Mouse (Mus musculus) lung, embryonic 14.5 days (tissue): Measurements from ENCODE around the gene Gm28038. TPM values are rescaled to one million over a fixed set of nuclear protein-coding genes. Genes with fewer than 3 reads are reported as not detected.

ENCODE experiments used
- ATAC-seq: fragments of 200-750 bp; cut with Nextera tagmentation; 2 replicates; pipeline ENCODE4 v1.8.0; 2017; ENCODE audit warnings: mild to moderate bottlenecking, moderate TSS enrichment, moderate library complexity; ENCODE audit not compliant: insufficient read depth
- DNase-seq: peaks from one replicate; pipeline ENCODE4 v3.0.0-alpha.2; 2015
- H3K27ac ChIP-seq: fragments of 300-500 bp; sonication (generic); 2 replicates; pipeline ENCODE4 v1.5.1; 2014; ENCODE audit warnings: low read depth, mild to moderate bottlenecking, moderate library complexity
- H3K27me3 ChIP-seq: fragments of 300-500 bp; sonication (generic); 2 replicates; pipeline ENCODE4 v1.6.1; 2014; ENCODE audit warnings: low read length, control low read depth; ENCODE audit not compliant: insufficient read depth
- H3K36me3 ChIP-seq: fragments of 300-500 bp; sonication (generic); 2 replicates; pipeline ENCODE4 v1.6.1; 2014; ENCODE audit warnings: control low read depth; ENCODE audit not compliant: insufficient read depth
- H3K4me1 ChIP-seq: fragments of 300-500 bp; sonication (generic); 2 replicates; pipeline ENCODE4 v1.6.1; 2014; ENCODE audit warnings: antibody characterized with exemption, control low read depth; ENCODE audit not compliant: insufficient read depth
- H3K4me2 ChIP-seq: fragments of 300-500 bp; sonication (generic); 2 replicates; pipeline ENCODE4 v1.6.1; 2014; ENCODE audit warnings: mild to moderate bottlenecking
- H3K4me3 ChIP-seq: fragments of 300-500 bp; sonication (generic); 2 replicates; pipeline ENCODE4 v1.5.1; 2014; ENCODE audit warnings: low read depth, low read length
- H3K9ac ChIP-seq: fragments of 300-500 bp; sonication (generic); 2 replicates; pipeline ENCODE4 v1.6.1; 2014
- H3K9me3 ChIP-seq: fragments of 300-500 bp; sonication (generic); 2 replicates; pipeline ENCODE4 v1.6.1; 2016; ENCODE audit warnings: low read depth, low read length, control low read depth
- CTCF ChIP-seq: IDR thresholded peaks from 2 replicates; pipeline ENCODE4 v1.5.1; 2016; ENCODE audit warnings: antibody characterized with exemption, low read depth
- WGBS: fragments of 180-500 bp; shearing (Covaris S2); extraction: QIAGEN DNeasy Blood & Tissue Kit; methylation state at CpG from one replicate; pipeline ENCODE4 v1.1.7; 2014; 5-methylcytosine and 5-hydroxymethylcytosine counted together
- polyA plus RNA-seq: library from polyadenylated mRNA; unstranded; fragments of >200 nt; fragmentation: Nextera tagmentation; extraction: Ambion mirVana; gene quantifications from 2 replicates; pipeline ENCODE4 v1.2.1, GENCODE M21; 2014

The Gm28038 gene
- polyA plus RNA-seq, 1 experiment from 2014 or later: not detected

- 80% methylated on average over 3 of the region's 3 CpGs for WGBS
- DNase-seq: no peak
These were observed 28.5 kb downstream of the Gm28038 start for GRCm38 (mm10) chr2:30309351-30309750.

GRCm38 (mm10) chr2:30311481-30311880, 30.6 kb downstream of the Gm28038 start:
- DNase-seq (no peak), ATAC-seq (no peak)
- no peaks in the 10 kb centered on the region for H3K9me3 ChIP-seq
- WGBS: 93% methylated on average over 2 of the region's 2 CpGs
- no peak overlapping the region for H3K27ac ChIP-seq
- no peaks in the 10 kb centered on the region for H3K4me1 ChIP-seq
- no peaks in the 10 kb centered on the region for H3K27me3 ChIP-seq
- H3K36me3 ChIP-seq: peaks cover 98% of the 10 kb centered on the region
- H3K4me3 ChIP-seq: no peak overlapping the region
- no peak for TF ChIP-seq CTCF
- no peak overlapping the region for H3K4me2 ChIP-seq
- H3K9ac ChIP-seq: no peak overlapping the region

More at GRCm38 (mm10) chr2:30309351-30309750, 28.5 kb downstream of the Gm28038 start:
- Histone ChIP-seq H3K27ac (no peak overlapping the region), H3K36me3 (peaks cover 98% of the 10 kb centered on the region), H3K4me2 (no peak overlapping the region), H3K4me1 (no peaks in the 10 kb centered on the region), H3K9me3 (no peaks in the 10 kb centered on the region), H3K27me3 (no peaks in the 10 kb centered on the region), H3K4me3 (no peak overlapping the region), H3K9ac (no peak overlapping the region)
- ATAC-seq: no peak
- no peak for TF ChIP-seq CTCF

- no peaks in the 10 kb centered on the region for H3K9me3 ChIP-seq
- ATAC-seq: no peak
- no peaks in the 10 kb centered on the region for H3K27me3 ChIP-seq
- H3K4me2 ChIP-seq: no peak overlapping the region
- WGBS: 91% methylated on average over 4 of the region's 4 CpGs
- H3K36me3 ChIP-seq: peaks cover 93% of the 10 kb centered on the region
- H3K4me3 ChIP-seq: no peak overlapping the region
- H3K27ac ChIP-seq: no peak overlapping the region
- no peaks in the 10 kb centered on the region for H3K4me1 ChIP-seq
- H3K9ac ChIP-seq: no peak overlapping the region
- DNase-seq: no peak
- TF ChIP-seq CTCF: peak; percentile 16; the same call in 1 of the 2 replicates
These were observed 35.3 kb downstream of the Gm28038 start for GRCm38 (mm10) chr2:30316136-30316535.

GRCm38 (mm10) chr2:30316955-30317354, 36.1 kb downstream of the Gm28038 start:
- Histone ChIP-seq H3K36me3 (peaks cover 94% of the 10 kb centered on the region), H3K4me2 (no peak overlapping the region), H3K9me3 (no peaks in the 10 kb centered on the region), H3K9ac (no peak overlapping the region), H3K27ac (no peak overlapping the region), H3K4me1 (no peaks in the 10 kb centered on the region), H3K27me3 (no peaks in the 10 kb centered on the region), H3K4me3 (no peak overlapping the region)
- no peak for TF ChIP-seq CTCF
- 92% methylated on average over 5 of the region's 5 CpGs for WGBS
- ATAC-seq: no peak
- no peak for DNase-seq

- 77% methylated on average over 4 of the region's 4 CpGs for WGBS
- no peak overlapping the region for H3K4me2 ChIP-seq
- no peak overlapping the region for H3K27ac ChIP-seq
- H3K9me3 ChIP-seq: no peaks in the 10 kb centered on the region
- H3K27me3 ChIP-seq: no peaks in the 10 kb centered on the region
- peaks cover 94% of the 10 kb centered on the region for H3K36me3 ChIP-seq
- DNase-seq (no peak), ATAC-seq (no peak)
- no peak overlapping the region for H3K4me3 ChIP-seq
- H3K4me1 ChIP-seq: no peaks in the 10 kb centered on the region
- no peak overlapping the region for H3K9ac ChIP-seq
- no peak for TF ChIP-seq CTCF
These were observed 38.4 kb downstream of the Gm28038 start for GRCm38 (mm10) chr2:30319260-30319659.

GRCm38 (mm10) chr2:30323111-30323510, 42.3 kb downstream of the Gm28038 start:
- WGBS: 97% methylated on average over 7 of the region's 7 CpGs
- H3K4me3 ChIP-seq: no peak overlapping the region
- ATAC-seq: no peak

GRCm38 (mm10) chr2:30325296-30325695, 44.5 kb downstream of the Gm28038 start:
- no peaks in the 10 kb centered on the region for H3K9me3 ChIP-seq
- 93% methylated on average over 5 of the region's 5 CpGs for WGBS
- no peaks in the 10 kb centered on the region for H3K4me1 ChIP-seq
- H3K9ac ChIP-seq: no peak overlapping the region
- H3K27ac ChIP-seq: no peak overlapping the region
- DNase-seq (no peak), ATAC-seq (no peak)
- H3K4me2 ChIP-seq: no peak overlapping the region
- H3K4me3 ChIP-seq: no peak overlapping the region
- TF ChIP-seq CTCF: no peak
- H3K27me3 ChIP-seq: no peaks in the 10 kb centered on the region
- H3K36me3 ChIP-seq: peaks cover 92% of the 10 kb centered on the region

More at GRCm38 (mm10) chr2:30323111-30323510, 42.3 kb downstream of the Gm28038 start:
- Histone ChIP-seq H3K4me1 (no peaks in the 10 kb centered on the region), H3K27ac (no peak overlapping the region), H3K9ac (no peak overlapping the region), H3K4me2 (no peak overlapping the region), H3K9me3 (no peaks in the 10 kb centered on the region), H3K27me3 (no peaks in the 10 kb centered on the region), H3K36me3 (peaks cover 88% of the 10 kb centered on the region)
- no peak for TF ChIP-seq CTCF
- no peak for DNase-seq

- Histone ChIP-seq H3K36me3 (peaks cover 91% of the 10 kb centered on the region), H3K4me2 (no peak overlapping the region), H3K9me3 (no peaks in the 10 kb centered on the region), H3K9ac (no peak overlapping the region), H3K27me3 (no peaks in the 10 kb centered on the region), H3K4me1 (no peaks in the 10 kb centered on the region), H3K27ac (no peak overlapping the region), H3K4me3 (no peak overlapping the region)
- WGBS: 84% methylated on average over 7 of the region's 7 CpGs
- no peak for TF ChIP-seq CTCF
- ATAC-seq (no peak), DNase-seq (no peak)
These were observed 46.4 kb downstream of the Gm28038 start for GRCm38 (mm10) chr2:30327276-30327675.
